Mouse (Mus musculus) MEL (cell line): Measurements from ENCODE around the gene Arid1a.

Experiments
- CTCF ChIP-seq, 3 experiments: IDR thresholded peaks in 2 of 3; conservative IDR thresholded peaks in 1 of 3; 2 replicates each; pipeline ENCODE4 v1.5.1; 2011 to 2012; ENCODE audit warnings: low read length in 3 of 3, low read depth in 2 of 3, mild to moderate bottlenecking in 2 of 3, improper control_type of control experiment in 1 of 3, inconsistent platforms in 1 of 3, mixed read lengths in 1 of 3, moderate library complexity in 1 of 3; ENCODE audit not compliant: control insufficient read depth in 1 of 3, insufficient read depth in 1 of 3, poor library complexity in 1 of 3, severe bottlenecking in 1 of 3
- GABPA ChIP-seq: IDR thresholded peaks from 2 replicates; pipeline ENCODE4 v1.6.1; 2012; ENCODE audit warnings: low read depth, mild to moderate bottlenecking, inconsistent platforms, low read length, improper control_type of control experiment, moderate library complexity
- MAFK ChIP-seq: IDR thresholded peaks from 2 replicates; pipeline ENCODE4 v1.6.1; 2011; ENCODE audit warnings: low read depth, mild to moderate bottlenecking, low read length, improper control_type of control experiment, borderline replicate concordance
- POLR2A ChIP-seq, 2 experiments: IDR thresholded peaks; 2 replicates each; pipeline ENCODE4 v1.6.1; 2011 to 2012; ENCODE audit warnings: low read length in 2 of 2, mild to moderate bottlenecking in 2 of 2, control low read depth in 1 of 2, improper control_type of control experiment in 1 of 2, low read depth in 1 of 2, moderate library complexity in 1 of 2; ENCODE audit not compliant: control insufficient read depth in 1 of 2, insufficient read depth in 1 of 2, poor library complexity in 1 of 2
- SMC3 ChIP-seq: IDR thresholded peaks from 2 replicates; pipeline ENCODE4 v1.6.1; 2011; ENCODE audit warnings: low read depth, low read length, improper control_type of control experiment
- TCF12 ChIP-seq: IDR thresholded peaks from 2 replicates; pipeline ENCODE4 v1.6.1; 2014; ENCODE audit warnings: low read depth, mild to moderate bottlenecking, inconsistent platforms, low read length, improper control_type of control experiment, moderate library complexity
- USF1 ChIP-seq: IDR thresholded peaks from 2 replicates; pipeline ENCODE4 v1.6.1; 2014; ENCODE audit warnings: low read depth, mild to moderate bottlenecking, inconsistent platforms, low read length, improper control_type of control experiment, moderate library complexity
- ZC3H11A ChIP-seq: IDR thresholded peaks from 2 replicates; pipeline ENCODE4 v1.6.1; 2012; ENCODE audit warnings: low read depth, mild to moderate bottlenecking, inconsistent platforms, low read length, improper control_type of control experiment

DNA sequence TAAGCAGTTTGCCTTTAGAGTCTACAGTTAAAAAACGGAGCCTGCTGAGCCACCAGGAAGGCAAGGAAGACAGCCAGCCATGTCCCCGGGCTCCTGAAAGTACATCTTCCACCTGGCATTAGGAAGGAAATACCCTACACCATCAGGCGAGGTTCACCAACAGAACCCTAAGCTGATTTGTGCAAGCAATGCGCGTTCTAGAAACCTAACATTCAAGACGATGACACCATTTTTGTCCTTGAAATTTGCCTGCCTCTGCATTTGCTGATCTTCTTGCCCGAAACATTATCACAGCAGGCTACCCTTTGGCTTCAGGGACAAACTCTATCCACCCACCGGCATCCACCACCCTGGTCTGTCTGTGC is 82.3 kb downstream of the Arid1a start:
- TF ChIP-seq CTCF (IDR thresholded peaks at IDR 0.05 in 2 of 3, conservative IDR thresholded peaks at IDR 0.05 in 1 of 3; ENCODE audit: control insufficient read depth in 1 of 3, insufficient read depth in 1 of 3, low read depth in 2 of 3, low read length in 3 of 3, poor library complexity in 1 of 3, severe bottlenecking in 1 of 3) (no peak), TCF12 (no peak), SMC3 (no peak), ZC3H11A (no peak), USF1 (no peak), MAFK (no peak), POLR2A (IDR thresholded peaks at IDR 0.05; ENCODE audit: control insufficient read depth in 1 of 2, insufficient read depth in 1 of 2, low read depth in 1 of 2, low read length in 2 of 2, poor library complexity in 1 of 2) (no peak; a peak in 1 of 4 replicates), GABPA (no peak)
